Mouse (Mus musculus) olfactory bulb, adult 2 months (tissue): ENCODE data around the gene Acp6.

Source experiments
- CTCF ChIP-seq: fragments of 200-500 bp; IDR thresholded peaks from 2 replicates; pipeline ENCODE4 v1.5.1; 2012; ENCODE audit warnings: low read depth, mild to moderate bottlenecking, low read length, moderate library complexity; ENCODE audit not compliant: insufficient read depth
- POLR2A ChIP-seq: fragments of 200-500 bp; IDR thresholded peaks from 2 replicates; pipeline ENCODE4 v1.6.1; 2012; ENCODE audit warnings: mild to moderate bottlenecking, low read depth, low read length, moderate library complexity; ENCODE audit not compliant: insufficient read depth

DNA sequence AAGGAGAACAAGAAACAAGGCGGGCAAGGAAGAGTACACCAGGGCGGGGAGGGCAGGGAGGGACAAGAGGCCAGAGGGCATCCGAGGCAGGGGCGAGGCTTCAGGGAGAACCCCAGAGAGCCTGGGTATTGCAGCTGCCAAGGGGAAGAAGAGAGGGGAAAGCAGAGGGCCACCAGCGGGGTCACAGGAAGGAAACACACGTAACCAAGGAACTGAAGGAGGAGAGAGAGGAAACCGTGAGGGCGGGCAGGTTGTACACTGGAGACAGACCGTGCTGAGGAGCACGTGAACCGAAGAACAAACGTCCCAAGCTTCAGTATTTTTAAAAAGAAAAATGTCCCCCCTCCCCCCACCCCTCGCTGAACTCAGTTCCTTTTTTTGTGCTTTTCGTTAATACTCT lies 45.3 kb downstream of the Acp6 start:
- TF ChIP-seq POLR2A: no peak
- no peak for TF ChIP-seq CTCF
